Mouse (Mus musculus): ENCODE measurements around the gene Ly6g6c.

DNA sequence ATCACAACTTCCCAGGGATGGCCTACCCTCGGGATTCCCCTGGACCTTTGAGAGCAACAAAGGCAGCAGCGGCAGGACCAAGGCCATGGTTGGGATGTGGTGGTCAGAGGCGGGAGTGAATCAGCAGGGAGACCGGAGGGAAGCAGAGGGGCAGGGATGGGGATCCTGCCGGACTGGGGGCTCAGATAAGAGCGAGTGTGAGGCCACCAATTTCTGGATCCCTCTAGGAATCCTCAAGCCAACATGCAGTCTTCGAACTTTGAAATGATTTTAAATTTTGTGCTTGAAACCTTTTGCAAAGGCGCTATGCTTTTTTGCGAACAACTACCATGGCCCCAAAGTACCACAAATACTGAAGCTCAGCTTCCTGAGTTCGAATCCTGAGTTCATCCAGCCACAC lies 896 bp downstream of the Ly6g6c start, which contains the start of gene Mpig6b:
- no peak for TF ChIP-seq CTCF (IDR thresholded peaks at IDR 0.05; ENCODE audit: control insufficient read depth, insufficient read depth, insufficient replicate concordance, low read depth, low read length)
- no peak for TF ChIP-seq POLR2A (IDR thresholded peaks at IDR 0.05; ENCODE audit: control insufficient read depth, low read depth, low read length)
